Mouse (Mus musculus) midbrain, embryonic 12.5 days (tissue): ENCODE measurements around the gene Kcnj11. TPM values are rescaled to one million over a fixed set of nuclear protein-coding genes. Genes with fewer than 3 reads are reported as not detected.

Experiments used
- ATAC-seq: fragments of 200-750 bp; cut with Nextera tagmentation; 2 replicates; pipeline ENCODE4 v1.8.0; 2017; ENCODE audit warnings: low read depth, moderate TSS enrichment, moderate library complexity; ENCODE audit not compliant: low FRiP score
- H3K27ac ChIP-seq: fragments of 300-500 bp; sonication (generic); replicated peaks from 2 replicates; pipeline ENCODE4 v1.5.1; 2016; ENCODE audit warnings: mild to moderate bottlenecking
- H3K27me3 ChIP-seq: fragments of 300-500 bp; sonication (generic); 2 replicates; pipeline ENCODE4 v1.6.1; 2016; ENCODE audit warnings: mild to moderate bottlenecking
- H3K36me3 ChIP-seq: fragments of 300-500 bp; sonication (generic); 2 replicates; pipeline ENCODE4 v1.6.1; 2016
- H3K4me1 ChIP-seq: fragments of 300-500 bp; sonication (generic); 2 replicates; pipeline ENCODE4 v1.6.1; 2016
- H3K4me2 ChIP-seq: fragments of 300-500 bp; sonication (generic); replicated peaks from 2 replicates; pipeline ENCODE4 v1.6.1; 2016; ENCODE audit warnings: mild to moderate bottlenecking, moderate library complexity
- H3K4me3 ChIP-seq: fragments of 300-500 bp; sonication (generic); 2 replicates; pipeline ENCODE4 v1.5.1; 2016; ENCODE audit warnings: mild to moderate bottlenecking
- H3K9ac ChIP-seq: fragments of 300-500 bp; sonication (generic); replicated peaks from 2 replicates; pipeline ENCODE4 v1.6.1; 2016; ENCODE audit warnings: mild to moderate bottlenecking, moderate library complexity
- H3K9me3 ChIP-seq: fragments of 300-500 bp; sonication (generic); 2 replicates; pipeline ENCODE4 v1.6.1; 2016; ENCODE audit warnings: mild to moderate bottlenecking
- WGBS: fragments of 180-500 bp; shearing (Covaris S2); methylation state at CpG from one replicate; pipeline ENCODE4 v1.1.7; 2016; 5-methylcytosine and 5-hydroxymethylcytosine counted together
- polyA plus RNA-seq: library from polyadenylated mRNA; unstranded; fragments of >200 nt; fragmentation: Nextera tagmentation; extraction: Ambion mirVana; gene quantifications from 2 replicates; pipeline ENCODE4 v1.2.1, GENCODE M21; 2016

Gene Kcnj11
- polyA plus RNA-seq: 0.41 and 0.54 TPM in 2 replicates

DNA sequence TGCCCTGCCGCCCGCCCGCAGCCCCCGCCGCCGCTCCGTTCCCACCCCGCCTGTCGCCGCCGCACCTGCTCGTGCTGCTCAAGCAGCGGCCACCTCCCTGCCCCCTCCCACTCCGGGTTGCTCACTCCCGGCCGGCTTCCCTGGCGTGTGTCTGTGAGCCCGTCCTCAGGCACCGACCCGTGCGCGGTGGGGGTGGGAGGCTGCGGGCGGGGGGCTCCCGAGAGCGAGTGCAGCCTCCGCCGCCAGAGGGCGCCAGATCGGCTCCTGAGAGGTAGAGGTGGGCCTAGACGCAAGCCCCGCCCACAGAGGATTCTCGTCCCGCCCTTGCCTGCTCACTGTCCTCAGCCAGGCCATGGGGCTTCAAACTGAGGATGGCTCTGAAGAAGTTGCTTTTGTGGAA is at the start of gene Kcnj11:
TSS of gene Kcnj11 (minus strand) at position 202 of the 400 bp plus-strand sequence.
- Histone ChIP-seq H3K4me3 (peak within 1 kb of the TSS; percentile 61), H3K9me3 (no peaks in the 10 kb centered on the region), H3K36me3 (no peaks in the 10 kb centered on the region), H3K4me2 (peak within 1 kb of the TSS; percentile 68), H3K4me1 (0 out of 2 replicates have a peak, but pooled peaks cover 4% of the 10 kb centered on the region), H3K27ac (no peak within 1 kb of the TSS), H3K27me3 (peaks cover 50% of the 10 kb centered on the region), H3K9ac (peak within 1 kb of the TSS; percentile 56)
- ATAC-seq: peak; percentile 80
- WGBS: under 1% methylated on average over 28 of the region's 34 CpGs

DNA sequence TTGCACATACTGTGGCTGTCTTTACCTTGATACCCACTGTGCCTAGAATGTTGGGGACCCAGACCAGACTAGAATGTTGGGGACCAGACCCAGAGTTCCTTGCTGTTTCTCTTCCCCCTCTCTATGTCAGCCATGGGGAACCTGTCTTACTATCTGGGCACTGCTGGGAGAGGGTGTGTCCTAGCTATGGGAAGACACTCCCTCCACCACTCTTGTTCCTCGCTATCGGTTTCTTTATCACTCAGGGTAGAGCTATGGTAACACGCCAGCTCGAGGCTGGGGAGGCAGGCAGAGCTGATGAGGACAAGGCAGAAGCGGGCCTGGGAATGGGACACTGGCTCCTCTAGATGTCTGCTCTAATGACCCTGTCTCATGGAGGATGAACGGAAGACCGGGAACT is 46.9 kb upstream of the Kcnj11 start:
- Histone ChIP-seq H3K27ac (no peak overlapping the region), H3K36me3 (no peaks in the 10 kb centered on the region), H3K4me3 (no peak overlapping the region), H3K4me1 (peaks cover 9% of the 10 kb centered on the region; the same call in 1 of the 2 replicates), H3K4me2 (no peak overlapping the region), H3K27me3 (no peaks in the 10 kb centered on the region), H3K9me3 (no peaks in the 10 kb centered on the region), H3K9ac (no peak overlapping the region)
- 92% methylated on average over 7 of the region's 7 CpGs for WGBS
- no peak for ATAC-seq

DNA sequence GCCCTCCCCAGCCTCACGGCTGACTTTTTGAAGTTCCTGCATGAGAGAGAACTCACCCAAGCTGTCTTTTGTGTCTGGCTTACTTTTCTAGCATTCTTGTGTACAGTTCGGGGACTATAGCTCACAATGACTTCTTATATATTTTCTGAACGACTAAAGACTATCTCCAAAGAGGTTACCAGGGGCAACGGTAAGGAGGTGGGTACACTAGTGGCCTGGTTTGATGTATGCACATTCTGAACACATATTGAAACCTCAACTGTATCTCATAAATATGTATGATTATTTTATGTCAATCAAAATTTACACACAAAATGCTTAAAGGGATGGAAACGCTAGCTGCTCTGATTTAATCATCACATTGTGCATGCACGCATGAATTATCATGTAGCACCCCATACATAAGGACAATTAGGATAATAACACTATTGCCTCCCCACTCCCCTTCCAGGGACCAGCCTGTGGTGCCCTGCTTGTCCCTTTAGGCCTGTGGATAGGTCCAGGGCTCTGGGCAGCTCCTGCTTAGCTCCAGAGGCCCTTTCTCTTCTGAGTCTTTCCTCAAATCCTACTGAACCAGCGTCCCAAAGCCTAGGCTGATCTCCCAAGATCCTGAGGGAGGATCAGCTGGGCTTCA is 46.2 kb upstream of the Kcnj11 start:
- 77% methylated on average over 7 of the region's 7 CpGs for WGBS
- 0 out of 2 replicates have a peak, but pooled peaks cover 7% of the 10 kb centered on the region for H3K4me1 ChIP-seq
- no peaks in the 10 kb centered on the region for H3K36me3 ChIP-seq
- H3K9me3 ChIP-seq: no peaks in the 10 kb centered on the region
- no peaks in the 10 kb centered on the region for H3K27me3 ChIP-seq
- ATAC-seq: no peak
- H3K27ac ChIP-seq: no peak overlapping the region; the same call in 1 of the 2 replicates
- H3K9ac ChIP-seq: no peak overlapping the region
- H3K4me2 ChIP-seq: no peak overlapping the region
- H3K4me3 ChIP-seq: no peak overlapping the region

DNA sequence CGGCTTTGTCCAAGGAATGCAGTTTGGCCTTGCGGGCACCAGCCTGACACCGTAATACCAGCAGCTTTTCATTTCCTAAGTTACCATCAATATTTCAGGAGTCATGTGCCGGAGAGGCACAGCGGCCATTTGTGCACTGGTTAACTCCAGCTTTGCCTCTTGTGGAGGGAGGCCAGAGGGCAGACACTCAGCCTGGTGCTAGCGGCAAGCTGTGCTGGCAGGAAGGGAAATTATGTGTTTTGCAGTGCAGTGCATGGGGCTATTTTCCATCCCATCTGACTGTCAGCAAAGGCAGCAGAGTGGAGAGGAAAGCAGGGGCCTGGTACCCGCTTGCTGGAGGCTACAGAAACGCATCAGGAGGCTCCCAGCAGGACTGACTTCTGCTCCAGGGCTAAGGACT is 43.5 kb upstream of the Kcnj11 start:
- H3K36me3 ChIP-seq: no peaks in the 10 kb centered on the region
- no peaks in the 10 kb centered on the region for H3K27me3 ChIP-seq
- ATAC-seq: no peak
- H3K9me3 ChIP-seq: no peaks in the 10 kb centered on the region
- 77% methylated on average over 8 of the region's 8 CpGs for WGBS
- no peak overlapping the region for H3K4me2 ChIP-seq
- H3K4me3 ChIP-seq: no peak overlapping the region
- H3K9ac ChIP-seq: no peak overlapping the region
- 0 out of 2 replicates have a peak, but pooled peaks cover 7% of the 10 kb centered on the region for H3K4me1 ChIP-seq
- no peak overlapping the region for H3K27ac ChIP-seq

DNA sequence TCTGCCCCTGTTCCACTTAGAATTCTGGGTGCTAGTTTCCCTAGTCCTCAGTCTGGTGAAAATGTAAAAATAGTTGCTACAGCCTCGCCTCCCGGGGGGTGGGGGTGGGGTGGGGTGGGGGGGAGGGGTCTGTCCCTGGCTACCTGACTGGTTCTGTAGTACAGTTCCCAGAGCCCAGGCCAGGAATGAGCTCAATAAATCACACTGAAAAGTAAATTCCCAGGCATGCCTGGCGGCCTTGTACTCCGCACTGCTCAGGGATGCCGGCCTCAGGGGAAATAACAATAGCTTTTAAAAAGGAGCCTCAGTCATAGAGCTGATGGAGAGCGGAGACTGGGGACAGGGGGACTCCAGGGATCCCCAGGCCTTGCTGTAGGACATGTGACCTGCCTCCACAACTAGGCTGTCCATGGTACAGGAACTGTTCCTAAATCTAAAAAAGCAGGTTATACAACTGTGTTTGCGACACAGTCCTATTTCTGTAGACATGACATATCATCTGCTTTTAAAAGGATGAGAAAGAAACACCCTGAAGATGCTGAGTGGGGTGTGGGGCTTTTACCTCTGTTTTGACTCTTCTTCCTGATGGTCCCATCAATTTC is 37.9 kb upstream of the Kcnj11 start:
- H3K27ac ChIP-seq: no peak overlapping the region
- H3K4me3 ChIP-seq: no peak overlapping the region
- ATAC-seq: no peak
- no peaks in the 10 kb centered on the region for H3K9me3 ChIP-seq
- no peak overlapping the region for H3K9ac ChIP-seq
- H3K27me3 ChIP-seq: peaks cover 16% of the 10 kb centered on the region; the same call in 1 of the 2 replicates
- H3K4me2 ChIP-seq: no peak overlapping the region
- WGBS: 51% methylated on average over 7 of the region's 7 CpGs
- no peaks in the 10 kb centered on the region for H3K36me3 ChIP-seq
- peaks cover 14% of the 10 kb centered on the region for H3K4me1 ChIP-seq

DNA sequence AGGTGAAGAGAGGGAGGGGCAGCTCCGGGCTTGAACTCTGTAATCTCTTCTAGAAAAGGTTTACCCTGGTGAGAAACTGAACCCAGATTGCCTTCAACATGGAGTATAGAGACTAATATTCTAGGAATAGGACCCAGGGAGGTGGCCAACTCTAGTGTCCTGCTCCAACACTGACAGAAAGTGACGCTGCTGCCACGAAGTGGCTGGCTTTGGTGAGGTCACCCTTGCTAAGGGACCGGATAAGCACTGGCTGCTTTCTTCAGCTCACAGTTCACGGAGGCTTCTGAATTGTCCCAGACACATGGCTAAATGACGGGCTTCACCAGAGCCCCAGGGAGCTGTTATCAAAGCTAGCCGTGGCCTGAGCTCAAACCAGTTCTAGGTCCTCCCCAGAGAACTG is 33.3 kb upstream of the Kcnj11 start:
- Histone ChIP-seq H3K27me3 (peaks cover 35% of the 10 kb centered on the region), H3K36me3 (no peaks in the 10 kb centered on the region), H3K4me2 (no peak overlapping the region), H3K4me1 (peaks cover 30% of the 10 kb centered on the region), H3K4me3 (no peak overlapping the region), H3K9ac (no peak overlapping the region), H3K9me3 (no peaks in the 10 kb centered on the region), H3K27ac (no peak overlapping the region)
- 31% methylated on average over 7 of the region's 7 CpGs for WGBS
- no peak for ATAC-seq

DNA sequence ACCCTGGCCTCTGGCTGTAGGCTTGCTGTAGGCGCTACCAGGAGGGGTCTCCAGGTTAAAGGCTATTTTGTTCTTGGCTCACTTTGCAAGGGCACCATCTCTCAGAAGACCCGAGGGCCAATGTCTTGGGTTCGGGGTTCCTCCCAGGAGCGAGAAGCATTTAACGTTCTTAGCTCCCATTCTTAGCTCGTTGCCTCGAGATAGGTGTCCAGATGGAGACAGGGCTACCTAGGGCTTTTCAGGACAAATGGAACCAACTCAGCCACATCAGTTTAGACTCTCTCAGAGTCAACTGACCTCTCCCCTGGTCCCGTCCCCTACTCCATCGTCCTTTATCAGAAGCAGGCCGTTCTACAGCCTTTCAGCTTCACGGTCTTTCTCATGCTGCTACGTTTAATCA is 31.7 kb upstream of the Kcnj11 start:
- no peak overlapping the region for H3K4me2 ChIP-seq
- no peaks in the 10 kb centered on the region for H3K36me3 ChIP-seq
- no peaks in the 10 kb centered on the region for H3K9me3 ChIP-seq
- H3K27me3 ChIP-seq: peaks cover 35% of the 10 kb centered on the region
- peaks cover 25% of the 10 kb centered on the region for H3K4me1 ChIP-seq
- H3K27ac ChIP-seq: no peak overlapping the region
- no peak for ATAC-seq
- WGBS: 88% methylated on average over 12 of the region's 12 CpGs
- H3K4me3 ChIP-seq: no peak overlapping the region
- no peak overlapping the region for H3K9ac ChIP-seq

DNA sequence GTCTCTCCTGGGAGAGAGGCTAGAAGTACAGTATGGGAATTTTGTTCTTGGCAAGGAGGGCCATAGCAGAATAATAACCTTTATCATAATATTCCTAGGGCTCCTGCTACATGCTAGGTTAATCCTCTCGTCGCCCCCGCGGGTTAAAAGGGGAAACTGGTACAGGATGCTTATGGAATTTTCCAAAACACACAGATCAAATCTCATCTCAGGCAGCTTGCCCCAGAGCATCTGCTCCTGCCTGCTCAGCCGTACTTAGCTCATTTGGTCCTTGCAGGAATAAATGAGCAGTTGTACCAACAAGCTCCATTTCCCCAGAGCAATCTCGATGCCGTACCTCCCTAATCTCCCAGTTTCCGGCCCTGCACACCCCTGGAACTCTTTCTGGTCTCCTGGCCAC is 31.2 kb upstream of the Kcnj11 start:
- 67% methylated on average over 8 of the region's 8 CpGs for WGBS
- no peak overlapping the region for H3K27ac ChIP-seq
- no peak for ATAC-seq

DNA sequence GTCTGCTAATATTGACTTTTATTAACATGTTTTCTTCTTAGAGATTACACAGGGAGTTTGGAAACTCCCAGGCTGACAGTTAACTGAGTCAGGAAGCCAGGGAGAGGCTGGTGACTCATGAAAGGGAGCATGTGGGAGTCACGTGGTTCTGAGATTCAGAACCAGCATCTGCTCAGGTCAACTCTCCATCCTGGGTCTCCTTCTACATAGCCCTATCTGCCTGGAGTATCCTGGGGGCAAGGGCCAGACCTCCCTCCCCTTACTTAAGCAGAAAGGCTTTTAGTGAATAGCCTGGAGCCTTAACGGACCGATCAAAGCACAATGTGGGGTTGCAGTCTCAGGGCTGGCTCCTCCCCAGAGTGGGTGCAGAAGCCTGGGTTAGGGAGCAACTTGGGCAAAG is 30.7 kb upstream of the Kcnj11 start:
- Histone ChIP-seq H3K4me3 (no peak overlapping the region), H3K36me3 (no peaks in the 10 kb centered on the region), H3K4me1 (peaks cover 25% of the 10 kb centered on the region), H3K27me3 (peaks cover 31% of the 10 kb centered on the region), H3K4me2 (no peak overlapping the region), H3K9me3 (no peaks in the 10 kb centered on the region), H3K27ac (no peak overlapping the region), H3K9ac (no peak overlapping the region)
- no peak for ATAC-seq
- 21% methylated on average over 3 of the region's 3 CpGs for WGBS

More for the DNA sequence above, 31.2 kb upstream of the Kcnj11 start:
- Histone ChIP-seq H3K4me3 (no peak overlapping the region), H3K4me2 (no peak overlapping the region), H3K27me3 (peaks cover 35% of the 10 kb centered on the region), H3K9ac (no peak overlapping the region), H3K9me3 (no peaks in the 10 kb centered on the region), H3K4me1 (peaks cover 25% of the 10 kb centered on the region), H3K36me3 (no peaks in the 10 kb centered on the region)

DNA sequence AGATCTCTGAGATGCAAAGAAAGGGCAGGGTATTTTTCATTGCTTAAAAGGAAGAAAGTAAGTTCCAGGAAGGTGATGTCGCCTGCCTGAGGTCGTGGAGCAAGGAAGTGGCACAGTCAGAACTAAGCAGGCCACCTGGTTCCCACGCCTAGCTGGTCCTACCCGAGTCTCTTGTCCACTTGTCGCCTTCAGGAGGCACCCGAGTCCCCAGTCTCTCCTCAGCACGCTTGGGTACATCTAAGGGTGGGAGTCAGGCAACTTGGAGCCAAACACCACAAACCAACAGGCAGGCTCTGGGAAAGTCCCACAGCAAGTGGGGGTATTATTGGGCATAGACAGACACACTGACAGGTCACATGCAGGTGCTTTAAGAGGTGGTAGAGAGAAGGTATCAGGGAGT is 30.2 kb upstream of the Kcnj11 start:
- no peak overlapping the region for H3K4me3 ChIP-seq
- H3K27me3 ChIP-seq: peaks cover 26% of the 10 kb centered on the region
- H3K4me1 ChIP-seq: peaks cover 25% of the 10 kb centered on the region
- H3K9me3 ChIP-seq: no peaks in the 10 kb centered on the region
- WGBS: 77% methylated on average over 7 of the region's 7 CpGs
- H3K9ac ChIP-seq: no peak overlapping the region
- no peak overlapping the region for H3K27ac ChIP-seq
- no peaks in the 10 kb centered on the region for H3K36me3 ChIP-seq
- no peak for ATAC-seq
- H3K4me2 ChIP-seq: no peak overlapping the region

DNA sequence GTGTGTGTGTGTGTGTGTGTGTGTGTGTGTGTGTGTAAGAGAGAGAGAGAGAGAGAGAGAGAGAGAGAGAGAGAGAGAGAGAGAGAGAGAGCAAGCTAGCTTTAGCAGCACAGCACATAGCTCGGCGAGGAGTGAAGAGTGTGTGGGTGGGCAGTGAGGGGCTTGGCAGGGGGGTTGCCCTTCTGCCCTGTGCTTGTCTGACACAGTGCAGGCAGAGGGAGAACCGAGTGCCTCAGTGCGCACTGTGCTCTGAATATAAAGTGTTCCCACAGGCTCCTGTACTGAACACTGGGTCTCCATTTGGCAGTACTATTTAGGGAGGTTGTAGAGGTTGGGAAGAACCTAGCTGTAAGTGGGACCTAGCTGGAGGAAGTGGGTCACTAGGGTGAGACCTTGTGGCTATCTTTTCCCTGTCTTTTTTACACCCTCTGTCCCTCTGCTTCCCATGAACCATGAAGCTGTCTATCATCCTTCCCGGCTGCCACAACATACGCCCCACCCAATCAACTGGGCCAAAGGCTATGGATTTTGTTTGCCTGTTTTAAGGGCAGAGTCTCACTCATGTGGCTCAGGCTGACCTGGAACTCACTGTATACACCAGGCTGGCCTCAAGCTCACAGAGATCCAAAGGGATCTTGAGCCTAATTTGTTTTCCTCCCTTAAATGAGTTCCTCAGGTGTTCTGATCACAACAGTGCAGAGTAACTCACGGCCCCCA is 29.1 kb upstream of the Kcnj11 start:
- H3K9me3 ChIP-seq: no peaks in the 10 kb centered on the region
- ATAC-seq: no peak

DNA sequence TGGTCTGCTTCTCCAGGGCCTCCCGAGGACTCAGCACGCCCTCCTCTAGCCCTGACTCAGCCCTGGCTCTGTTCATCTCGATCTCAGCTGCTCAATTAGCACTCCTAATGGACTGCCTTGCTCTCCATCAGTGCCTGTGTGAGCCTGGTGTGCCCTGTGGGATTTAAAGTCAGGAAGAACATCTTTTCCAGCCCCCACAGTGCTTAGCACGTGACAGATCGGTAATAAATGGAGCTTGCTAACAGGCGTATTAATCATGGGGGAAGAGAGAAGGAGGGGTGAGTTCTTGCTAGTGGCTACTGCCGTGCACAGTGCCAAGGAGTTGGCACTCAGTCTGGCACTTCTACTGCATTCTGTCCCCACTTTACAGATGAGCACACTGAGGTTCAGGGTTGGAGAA is 27.6 kb upstream of the Kcnj11 start:
- Histone ChIP-seq H3K9ac (no peak overlapping the region), H3K4me1 (peaks cover 16% of the 10 kb centered on the region; the same call in 1 of the 2 replicates), H3K36me3 (no peaks in the 10 kb centered on the region), H3K27me3 (peaks cover 17% of the 10 kb centered on the region; the same call in 1 of the 2 replicates), H3K27ac (no peak overlapping the region), H3K4me2 (no peak overlapping the region), H3K9me3 (no peaks in the 10 kb centered on the region), H3K4me3 (no peak overlapping the region)
- WGBS: 58% methylated on average over 7 of the region's 7 CpGs
- no peak for ATAC-seq

More for the DNA sequence above, 29.1 kb upstream of the Kcnj11 start:
- Histone ChIP-seq H3K4me2 (no peak overlapping the region), H3K4me1 (peaks cover 24% of the 10 kb centered on the region), H3K4me3 (no peak overlapping the region), H3K27ac (no peak overlapping the region), H3K36me3 (no peaks in the 10 kb centered on the region), H3K27me3 (peaks cover 24% of the 10 kb centered on the region), H3K9ac (no peak overlapping the region)
- WGBS: 43% methylated on average over 7 of the region's 7 CpGs
